Mouse (Mus musculus): Measurements from ENCODE around the gene Ado. TPM values are rescaled to one million over a fixed set of nuclear protein-coding genes. Genes with fewer than 3 reads are reported as not detected.

The Ado gene
- polyA plus RNA-seq, 1 experiment from 2014 or later, result 56.2 TPM

DNA sequence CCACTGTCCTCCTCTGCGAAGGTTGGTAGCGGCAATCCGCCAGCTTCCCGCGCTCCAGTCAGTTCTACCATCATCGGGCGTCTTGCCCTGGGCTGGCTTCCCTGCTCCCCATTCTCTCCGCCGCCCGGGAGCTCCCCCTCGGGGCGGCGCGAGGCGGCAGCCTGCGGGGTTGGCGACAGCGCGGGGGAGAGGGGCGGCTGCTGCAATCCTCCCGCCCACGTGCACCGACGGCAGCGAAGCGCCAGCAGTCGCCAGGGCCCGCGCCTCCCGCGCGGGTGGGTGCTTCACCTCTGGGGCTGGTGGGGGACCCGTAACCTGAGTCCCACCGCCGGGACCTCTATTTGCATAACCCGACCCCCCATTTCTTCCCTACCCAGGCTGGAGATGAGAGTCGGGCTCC, 13.5 kb downstream of the Ado start, which contains the start of gene Egr2:
Gene Egr2, plus strand, starts transcription at position 220 of the 400 bp plus-strand sequence.
- WGBS, result under 1% methylated on average over 33 of the region's 37 CpGs
- Histone ChIP-seq H3K36me3 (replicated peaks) (no peaks in the 10 kb centered on the region), H3K4me3 (replicated peaks) (peak within 1 kb of the TSS; percentile 50), H3K4me2 (peak within 1 kb of the TSS; percentile 91), H3K9me3 (no peaks in the 10 kb centered on the region), H3K27ac (no peak within 1 kb of the TSS), H3K9ac (0 out of 2 replicates have a peak within 1 kb of the TSS, but pooled peaks have one; percentile 18), H3K27me3 (peaks cover 100% of the 10 kb centered on the region), H3K4me1 (peaks cover 39% of the 10 kb centered on the region)
- ATAC-seq (ENCODE audit: low FRiP score), result no peak

DNA sequence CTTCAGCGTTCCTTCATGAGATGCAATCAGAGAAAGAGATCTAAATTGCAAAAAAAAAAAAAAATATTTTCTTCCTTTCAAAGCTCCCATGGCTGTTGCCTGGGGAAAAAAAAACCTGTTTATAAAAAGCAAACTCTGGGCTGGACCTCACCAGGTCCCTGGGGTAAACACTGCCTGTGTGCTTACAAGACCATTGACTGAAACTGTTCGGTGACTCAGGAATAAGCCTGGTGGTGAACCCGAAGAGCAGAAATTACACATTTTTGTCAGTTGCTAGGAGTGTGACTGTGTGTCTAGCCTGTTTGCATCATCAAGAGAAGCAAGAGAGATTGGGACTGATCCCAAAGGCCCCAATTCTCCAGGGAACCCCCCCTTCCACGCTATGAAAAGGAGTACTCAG, 19.0 kb downstream of the Ado start:
- Histone ChIP-seq H3K4me3 (replicated peaks) (no peak overlapping the region), H3K36me3 (replicated peaks) (no peaks in the 10 kb centered on the region), H3K9me3 (no peaks in the 10 kb centered on the region), H3K4me1 (no peaks in the 10 kb centered on the region), H3K27ac (no peak overlapping the region), H3K27me3 (peaks cover 84% of the 10 kb centered on the region), H3K4me2 (no peak overlapping the region), H3K9ac (no peak overlapping the region)
- 84% methylated on average over 4 of the region's 4 CpGs for WGBS
- ATAC-seq (ENCODE audit: low FRiP score), result no peak

- no peaks in the 10 kb centered on the region for H3K36me3 ChIP-seq (replicated peaks)
- no peak overlapping the region for H3K4me3 ChIP-seq (replicated peaks)
- WGBS, result 35% methylated on average over 9 of the region's 9 CpGs
- no peaks in the 10 kb centered on the region for H3K9me3 ChIP-seq
- ATAC-seq (ENCODE audit: low FRiP score), result peak; percentile 69; the same call in 1 of the 2 replicates
- H3K27ac ChIP-seq, result no peak overlapping the region
- no peak overlapping the region for H3K9ac ChIP-seq
- peaks cover 63% of the 10 kb centered on the region for H3K27me3 ChIP-seq
- no peaks in the 10 kb centered on the region for H3K4me1 ChIP-seq
- no peak overlapping the region for H3K4me2 ChIP-seq
These were observed 22.3 kb downstream of the Ado start for GRCm38 (mm10) chr10:67526435-67526834.

- Histone ChIP-seq H3K4me2 (no peak overlapping the region), H3K4me3 (replicated peaks) (no peak overlapping the region), H3K36me3 (replicated peaks) (no peaks in the 10 kb centered on the region), H3K9ac (no peak overlapping the region), H3K9me3 (no peaks in the 10 kb centered on the region), H3K27me3 (peaks cover 46% of the 10 kb centered on the region), H3K4me1 (no peaks in the 10 kb centered on the region), H3K27ac (no peak overlapping the region)
- WGBS, result 81% methylated on average over 7 of the region's 7 CpGs
- no peak for ATAC-seq (ENCODE audit: low FRiP score)
These were observed 24.1 kb downstream of the Ado start for GRCm38 (mm10) chr10:67524694-67525093.

- no peaks in the 10 kb centered on the region for H3K4me1 ChIP-seq
- H3K9ac ChIP-seq, result no peak overlapping the region
- 89% methylated on average over 3 of the region's 3 CpGs for WGBS
- H3K9me3 ChIP-seq, result no peaks in the 10 kb centered on the region
- no peaks in the 10 kb centered on the region for H3K36me3 ChIP-seq (replicated peaks)
- no peak overlapping the region for H3K4me3 ChIP-seq (replicated peaks)
- H3K4me2 ChIP-seq, result no peak overlapping the region
- H3K27me3 ChIP-seq, result peaks cover 42% of the 10 kb centered on the region
- no peak overlapping the region for H3K27ac ChIP-seq
- no peak for ATAC-seq (ENCODE audit: low FRiP score)
These were observed 24.6 kb downstream of the Ado start for GRCm38 (mm10) chr10:67524130-67524529.

- WGBS, result 86% methylated on average over 3 of the region's 3 CpGs
These were observed 30.0 kb downstream of the Ado start for GRCm38 (mm10) chr10:67518733-67519132.

GRCm38 (mm10) chr10:67512871-67513270, 35.9 kb downstream of the Ado start:
- Histone ChIP-seq H3K4me1 (no peaks in the 10 kb centered on the region), H3K27me3 (no peaks in the 10 kb centered on the region), H3K4me2 (no peak overlapping the region), H3K4me3 (replicated peaks) (no peak overlapping the region), H3K27ac (no peak overlapping the region), H3K36me3 (replicated peaks) (no peaks in the 10 kb centered on the region), H3K9me3 (no peaks in the 10 kb centered on the region), H3K9ac (no peak overlapping the region)
- 77% methylated on average over 7 of the region's 7 CpGs for WGBS
- no peak for ATAC-seq (ENCODE audit: low FRiP score)

More at GRCm38 (mm10) chr10:67518733-67519132, 30.0 kb downstream of the Ado start:
- H3K36me3 ChIP-seq (replicated peaks), result no peaks in the 10 kb centered on the region
- H3K4me2 ChIP-seq, result no peak overlapping the region
- H3K4me1 ChIP-seq, result no peaks in the 10 kb centered on the region
- H3K9me3 ChIP-seq, result no peaks in the 10 kb centered on the region
- H3K4me3 ChIP-seq (replicated peaks), result no peak overlapping the region
- H3K9ac ChIP-seq, result no peak overlapping the region
- peaks cover 9% of the 10 kb centered on the region; the same call in 1 of the 2 replicates for H3K27me3 ChIP-seq
- no peak for ATAC-seq (ENCODE audit: low FRiP score)
- H3K27ac ChIP-seq, result no peak overlapping the region

- Histone ChIP-seq H3K27me3 (no peaks in the 10 kb centered on the region), H3K27ac (no peak overlapping the region), H3K4me3 (replicated peaks) (no peak overlapping the region), H3K4me1 (no peaks in the 10 kb centered on the region), H3K9me3 (no peaks in the 10 kb centered on the region), H3K9ac (no peak overlapping the region), H3K4me2 (no peak overlapping the region), H3K36me3 (replicated peaks) (no peaks in the 10 kb centered on the region)
- ATAC-seq (ENCODE audit: low FRiP score), result no peak
- WGBS, result 72% methylated on average over 8 of the region's 8 CpGs
These were observed 36.5 kb downstream of the Ado start for GRCm38 (mm10) chr10:67512211-67512610.

GRCm38 (mm10) chr10:67505248-67505647, 43.5 kb downstream of the Ado start:
- Histone ChIP-seq H3K9ac (no peak overlapping the region), H3K9me3 (no peaks in the 10 kb centered on the region), H3K27ac (no peak overlapping the region), H3K4me3 (replicated peaks) (no peak overlapping the region), H3K4me2 (no peak overlapping the region), H3K4me1 (no peaks in the 10 kb centered on the region), H3K36me3 (replicated peaks) (no peaks in the 10 kb centered on the region), H3K27me3 (no peaks in the 10 kb centered on the region; the same call in 1 of the 2 replicates)
- no peak for ATAC-seq (ENCODE audit: low FRiP score)
- 78% methylated on average over 3 of the region's 3 CpGs for WGBS

DNA sequence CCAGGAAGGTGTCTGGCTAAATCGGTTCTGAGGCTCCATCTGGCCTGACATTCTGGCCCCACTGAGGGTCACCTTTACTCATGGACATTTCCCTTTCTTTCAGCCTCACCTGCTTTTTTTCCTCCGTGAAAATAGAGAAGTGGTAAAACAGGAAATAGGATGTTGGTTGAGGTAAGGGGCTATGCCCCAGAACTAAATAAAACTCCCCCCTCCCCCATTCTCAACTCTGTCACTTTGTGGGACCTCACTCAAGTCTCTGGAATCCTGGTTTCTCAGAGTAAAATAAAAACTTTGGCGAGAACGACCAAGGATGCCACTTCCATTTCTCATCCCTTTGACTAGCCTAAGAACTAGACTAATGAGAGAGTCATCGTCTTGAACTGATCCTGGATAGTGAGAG, 44.7 kb downstream of the Ado start:
- Histone ChIP-seq H3K27me3 (no peaks in the 10 kb centered on the region; the same call in 1 of the 2 replicates), H3K4me3 (replicated peaks) (no peak overlapping the region), H3K4me2 (no peak overlapping the region), H3K9ac (no peak overlapping the region), H3K36me3 (replicated peaks) (no peaks in the 10 kb centered on the region), H3K9me3 (no peaks in the 10 kb centered on the region), H3K27ac (no peak overlapping the region), H3K4me1 (no peaks in the 10 kb centered on the region)
- no peak for ATAC-seq (ENCODE audit: low FRiP score)
- WGBS, result 73% methylated on average over 5 of the region's 5 CpGs

DNA sequence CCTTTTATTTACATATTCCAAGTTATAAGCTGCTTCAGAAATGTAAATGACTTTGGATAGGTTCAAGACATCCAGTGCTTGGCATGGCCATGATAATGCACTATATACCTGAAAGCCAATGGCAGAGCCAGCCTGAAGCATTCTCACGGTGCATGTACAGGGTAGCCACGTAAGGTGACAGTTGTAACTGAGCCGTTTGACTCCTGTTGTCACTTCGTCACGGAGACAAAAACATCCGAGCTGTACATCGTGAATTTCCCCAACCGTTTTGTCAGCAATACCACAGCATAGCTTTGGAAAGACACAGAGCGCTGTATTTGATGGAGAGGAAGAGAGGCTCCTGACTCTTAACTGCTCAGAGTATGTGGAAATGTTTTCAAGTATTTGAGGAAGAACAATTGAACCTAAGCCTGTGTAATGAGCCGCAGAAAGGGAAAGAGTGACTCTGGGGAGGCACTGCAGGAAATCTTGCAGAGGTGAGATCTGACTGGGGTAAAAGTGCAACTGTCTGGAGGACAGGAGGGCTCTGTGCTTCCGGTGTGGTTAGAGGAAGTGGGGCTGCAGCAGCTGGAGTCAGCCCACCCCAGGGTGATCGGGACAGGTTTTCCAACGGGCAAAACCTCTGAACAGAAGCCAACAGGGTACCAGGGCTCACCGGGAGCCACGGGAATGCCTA, 45.3 kb downstream of the Ado start:
- Histone ChIP-seq H3K4me1 (no peaks in the 10 kb centered on the region), H3K9ac (no peak overlapping the region), H3K36me3 (replicated peaks) (no peaks in the 10 kb centered on the region), H3K4me2 (no peak overlapping the region), H3K9me3 (no peaks in the 10 kb centered on the region), H3K4me3 (replicated peaks) (no peak overlapping the region), H3K27ac (no peak overlapping the region), H3K27me3 (no peaks in the 10 kb centered on the region; the same call in 1 of the 2 replicates)
- WGBS, result 62% methylated on average over 15 of the region's 15 CpGs
- no peak for ATAC-seq (ENCODE audit: low FRiP score)

DNA sequence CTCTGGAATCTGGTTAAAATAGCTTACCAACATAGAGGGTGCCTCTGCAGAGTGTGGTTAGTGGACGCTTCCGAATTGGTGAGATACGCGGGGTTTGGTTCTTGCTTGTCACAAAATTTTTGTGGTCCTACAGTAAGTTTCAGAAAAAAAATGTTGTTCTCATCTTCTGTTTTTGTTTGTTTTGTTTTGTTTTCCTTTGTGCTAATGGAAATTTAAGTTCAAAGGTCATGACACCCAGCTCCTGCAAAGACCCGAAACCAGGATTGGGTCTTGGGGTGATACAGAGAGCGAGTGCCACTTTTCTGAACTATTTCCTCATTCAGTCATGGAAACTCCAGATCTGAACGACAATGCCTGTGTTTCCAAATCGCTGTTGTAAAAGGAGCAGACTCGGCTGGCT, 50.8 kb downstream of the Ado start:
- Histone ChIP-seq H3K27ac (no peak overlapping the region), H3K9ac (no peak overlapping the region), H3K27me3 (no peaks in the 10 kb centered on the region; the same call in 1 of the 2 replicates), H3K4me3 (replicated peaks) (no peak overlapping the region), H3K4me1 (no peaks in the 10 kb centered on the region), H3K4me2 (no peak overlapping the region), H3K36me3 (replicated peaks) (no peaks in the 10 kb centered on the region), H3K9me3 (no peaks in the 10 kb centered on the region)
- 95% methylated on average over 9 of the region's 9 CpGs for WGBS
- ATAC-seq (ENCODE audit: low FRiP score), result no peak
